Mouse (Mus musculus): ENCODE data around the gene Asic1. TPM values are rescaled to one million over a fixed set of nuclear protein-coding genes. Genes with fewer than 3 reads are reported as not detected.

The Asic1 gene
- polyA plus RNA-seq, 1 experiment from 2014 or later = 0.30 TPM

- no peaks in the 10 kb centered on the region for H3K9me3 ChIP-seq (replicated peaks; ENCODE audit: control insufficient read depth, low read length)
- no peak overlapping the region for H3K4me2 ChIP-seq (ENCODE audit: low read depth, low read length)
- H3K4me1 ChIP-seq (ENCODE audit: control insufficient read depth, low read depth, low read length) = peaks cover 21% of the 10 kb centered on the region
- H3K4me3 ChIP-seq (ENCODE audit: low read depth, low read length) = no peak overlapping the region
- no peak for ATAC-seq (ENCODE audit: low read depth)
- H3K27me3 ChIP-seq (ENCODE audit: control insufficient read depth, insufficient read depth, low read depth, low read length) = no peaks in the 10 kb centered on the region
- 60% methylated on average over 13 of the region's 13 CpGs for WGBS (ENCODE audit: insufficient replicate concordance)
- no peak overlapping the region for H3K27ac ChIP-seq (ENCODE audit: low read length)
- H3K9ac ChIP-seq (ENCODE audit: low read depth, low read length) = no peak overlapping the region
- peaks cover 9% of the 10 kb centered on the region for H3K36me3 ChIP-seq (ENCODE audit: control insufficient read depth, insufficient read depth)
These were observed 42.7 kb downstream of the Asic1 start for GRCm38 (mm10) chr15:99712666-99713559.

GRCm38 (mm10) chr15:99713569-99713968 lies 43.4 kb downstream of the Asic1 start:
- Histone ChIP-seq H3K4me3 (ENCODE audit: low read depth, low read length) (no peak overlapping the region), H3K36me3 (ENCODE audit: control insufficient read depth, insufficient read depth) (peaks cover 9% of the 10 kb centered on the region), H3K4me1 (ENCODE audit: control insufficient read depth, low read depth, low read length) (peaks cover 21% of the 10 kb centered on the region), H3K27me3 (ENCODE audit: control insufficient read depth, insufficient read depth, low read depth, low read length) (no peaks in the 10 kb centered on the region), H3K4me2 (ENCODE audit: low read depth, low read length) (no peak overlapping the region), H3K9ac (ENCODE audit: low read depth, low read length) (no peak overlapping the region), H3K27ac (ENCODE audit: low read length) (no peak overlapping the region), H3K9me3 (replicated peaks; ENCODE audit: control insufficient read depth, low read length) (no peaks in the 10 kb centered on the region)
- ATAC-seq (ENCODE audit: low read depth) = no peak
- 89% methylated on average over 3 of the region's 3 CpGs for WGBS (ENCODE audit: insufficient replicate concordance)

GRCm38 (mm10) chr15:99714206-99714605 lies 44.0 kb downstream of the Asic1 start:
- peaks cover 9% of the 10 kb centered on the region for H3K36me3 ChIP-seq (ENCODE audit: control insufficient read depth, insufficient read depth)
- H3K9ac ChIP-seq (ENCODE audit: low read depth, low read length) = no peak overlapping the region
- H3K4me2 ChIP-seq (ENCODE audit: low read depth, low read length) = no peak overlapping the region
- 67% methylated on average over 4 of the region's 4 CpGs for WGBS (ENCODE audit: insufficient replicate concordance)
- H3K4me3 ChIP-seq (ENCODE audit: low read depth, low read length) = no peak overlapping the region
- peaks cover 21% of the 10 kb centered on the region for H3K4me1 ChIP-seq (ENCODE audit: control insufficient read depth, low read depth, low read length)
- no peaks in the 10 kb centered on the region for H3K27me3 ChIP-seq (ENCODE audit: control insufficient read depth, insufficient read depth, low read depth, low read length)
- H3K9me3 ChIP-seq (replicated peaks; ENCODE audit: control insufficient read depth, low read length) = no peaks in the 10 kb centered on the region
- no peak for ATAC-seq (ENCODE audit: low read depth)
- no peak overlapping the region for H3K27ac ChIP-seq (ENCODE audit: low read length)

GRCm38 (mm10) chr15:99714858-99715257 lies 44.7 kb downstream of the Asic1 start:
- H3K4me1 ChIP-seq (ENCODE audit: control insufficient read depth, low read depth, low read length) = peaks cover 21% of the 10 kb centered on the region
- H3K9ac ChIP-seq (ENCODE audit: low read depth, low read length) = no peak overlapping the region
- no peaks in the 10 kb centered on the region for H3K27me3 ChIP-seq (ENCODE audit: control insufficient read depth, insufficient read depth, low read depth, low read length)
- ATAC-seq (ENCODE audit: low read depth) = peak; percentile 14
- 35% methylated on average over 7 of the region's 7 CpGs for WGBS (ENCODE audit: insufficient replicate concordance)
- H3K9me3 ChIP-seq (replicated peaks; ENCODE audit: control insufficient read depth, low read length) = no peaks in the 10 kb centered on the region
- peak overlapping the region; percentile 5; the same call in 1 of the 2 replicates for H3K27ac ChIP-seq (ENCODE audit: low read length)
- peak overlapping the region; percentile 15; the same call in 1 of the 2 replicates for H3K4me2 ChIP-seq (ENCODE audit: low read depth, low read length)
- H3K36me3 ChIP-seq (ENCODE audit: control insufficient read depth, insufficient read depth) = peaks cover 7% of the 10 kb centered on the region
- no peak overlapping the region for H3K4me3 ChIP-seq (ENCODE audit: low read depth, low read length)

- Histone ChIP-seq H3K4me1 (ENCODE audit: control insufficient read depth, low read depth, low read length) (peaks cover 21% of the 10 kb centered on the region), H3K9ac (ENCODE audit: low read depth, low read length) (no peak overlapping the region), H3K9me3 (replicated peaks; ENCODE audit: control insufficient read depth, low read length) (no peaks in the 10 kb centered on the region), H3K27ac (ENCODE audit: low read length) (peak overlapping the region; percentile 58), H3K36me3 (ENCODE audit: control insufficient read depth, insufficient read depth) (peaks cover 7% of the 10 kb centered on the region), H3K4me2 (ENCODE audit: low read depth, low read length) (peak overlapping the region; percentile 15; the same call in 1 of the 2 replicates), H3K27me3 (ENCODE audit: control insufficient read depth, insufficient read depth, low read depth, low read length) (no peaks in the 10 kb centered on the region), H3K4me3 (ENCODE audit: low read depth, low read length) (no peak overlapping the region)
- 48% methylated on average over 13 of the region's 13 CpGs for WGBS (ENCODE audit: insufficient replicate concordance)
- ATAC-seq (ENCODE audit: low read depth) = peak; percentile 66
These were observed 45.2 kb downstream of the Asic1 start for GRCm38 (mm10) chr15:99715361-99715865.

- no peak overlapping the region for H3K4me2 ChIP-seq (ENCODE audit: low read depth, low read length)
- WGBS (ENCODE audit: insufficient replicate concordance) = 58% methylated on average over 11 of the region's 11 CpGs
- H3K27ac ChIP-seq (ENCODE audit: low read length) = peak overlapping the region; percentile 58
- H3K4me3 ChIP-seq (ENCODE audit: low read depth, low read length) = no peak overlapping the region
- H3K36me3 ChIP-seq (ENCODE audit: control insufficient read depth, insufficient read depth) = peaks cover 7% of the 10 kb centered on the region
- H3K27me3 ChIP-seq (ENCODE audit: control insufficient read depth, insufficient read depth, low read depth, low read length) = no peaks in the 10 kb centered on the region
- peaks cover 21% of the 10 kb centered on the region for H3K4me1 ChIP-seq (ENCODE audit: control insufficient read depth, low read depth, low read length)
- no peak overlapping the region for H3K9ac ChIP-seq (ENCODE audit: low read depth, low read length)
- no peak; the same call in 1 of the 2 replicates for ATAC-seq (ENCODE audit: low read depth)
- no peaks in the 10 kb centered on the region for H3K9me3 ChIP-seq (replicated peaks; ENCODE audit: control insufficient read depth, low read length)
These were observed 46.0 kb downstream of the Asic1 start for GRCm38 (mm10) chr15:99715982-99716746.

GRCm38 (mm10) chr15:99716814-99717213 lies 46.6 kb downstream of the Asic1 start:
- H3K4me2 ChIP-seq (ENCODE audit: low read depth, low read length) = no peak overlapping the region
- H3K4me3 ChIP-seq (ENCODE audit: low read depth, low read length) = no peak overlapping the region
- ATAC-seq (ENCODE audit: low read depth) = no peak
- no peaks in the 10 kb centered on the region for H3K27me3 ChIP-seq (ENCODE audit: control insufficient read depth, insufficient read depth, low read depth, low read length)
- WGBS (ENCODE audit: insufficient replicate concordance) = 70% methylated on average over 12 of the region's 12 CpGs
- H3K9me3 ChIP-seq (replicated peaks; ENCODE audit: control insufficient read depth, low read length) = no peaks in the 10 kb centered on the region
- H3K4me1 ChIP-seq (ENCODE audit: control insufficient read depth, low read depth, low read length) = peaks cover 21% of the 10 kb centered on the region
- H3K9ac ChIP-seq (ENCODE audit: low read depth, low read length) = no peak overlapping the region
- no peak overlapping the region for H3K27ac ChIP-seq (ENCODE audit: low read length)
- peaks cover 5% of the 10 kb centered on the region; the same call in 1 of the 2 replicates for H3K36me3 ChIP-seq (ENCODE audit: control insufficient read depth, insufficient read depth)

- WGBS (ENCODE audit: insufficient replicate concordance) = 48% methylated on average over 26 of the region's 26 CpGs
- Histone ChIP-seq H3K9ac (ENCODE audit: low read depth, low read length) (peak within 1 kb of the TSS; percentile 19; the same call in 1 of the 2 replicates), H3K27ac (ENCODE audit: low read length) (peak within 1 kb of the TSS; percentile 58), H3K4me1 (ENCODE audit: control insufficient read depth, low read depth, low read length) (peaks cover 18% of the 10 kb centered on the region), H3K4me2 (ENCODE audit: low read depth, low read length) (peak within 1 kb of the TSS; percentile 36), H3K9me3 (replicated peaks; ENCODE audit: control insufficient read depth, low read length) (no peaks in the 10 kb centered on the region), H3K4me3 (ENCODE audit: low read depth, low read length) (peak within 1 kb of the TSS; percentile 35), H3K36me3 (ENCODE audit: control insufficient read depth, insufficient read depth) (no peaks in the 10 kb centered on the region), H3K27me3 (ENCODE audit: control insufficient read depth, insufficient read depth, low read depth, low read length) (no peaks in the 10 kb centered on the region)
- ATAC-seq (ENCODE audit: low read depth) = no peak
These were observed 47.5 kb downstream of the Asic1 start, which contains the start of gene Gpd1 for GRCm38 (mm10) chr15:99717386-99718334. Gene Gpd1 (plus strand): TSS chr15:99717515.

All from liver, embryonic 16.5 days (tissue).